Mouse (Mus musculus): ENCODE results near the gene Itgb4. TPM values are rescaled to one million over a fixed set of nuclear protein-coding genes. Genes with fewer than 3 reads are reported as not detected.

The Itgb4 gene
- polyA plus RNA-seq, 1 experiment from 2014 or later: 0.63 TPM

DNA sequence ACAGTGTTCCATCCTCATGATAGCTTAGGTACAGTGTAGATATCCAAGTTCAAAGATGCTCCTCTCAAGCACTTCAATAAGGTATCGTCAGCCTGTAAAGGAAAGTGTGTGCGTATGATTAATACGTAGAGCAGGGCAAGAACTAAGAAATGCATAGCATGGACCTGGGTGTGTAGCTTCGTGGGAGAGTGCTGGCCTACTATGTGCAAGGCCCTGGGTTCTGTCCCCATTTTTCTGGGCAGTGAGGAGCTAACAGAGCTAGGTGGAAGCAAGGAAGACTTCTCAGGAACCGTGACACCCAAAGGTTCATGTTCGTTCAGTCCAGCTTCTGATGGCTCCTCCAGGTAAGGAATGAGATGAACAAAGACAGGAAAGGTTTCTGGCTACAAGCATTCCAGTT, 70.7 kb downstream of the Itgb4 start:
- H3K4me1 ChIP-seq: no peaks in the 10 kb centered on the region
- no peak overlapping the region for H3K27ac ChIP-seq (replicated peaks)
- no peak for DNase-seq (ENCODE audit: low spot score)
- no peak overlapping the region for H3K4me3 ChIP-seq
- H3K9me3 ChIP-seq (replicated peaks): no peaks in the 10 kb centered on the region; the same call in 1 of the 2 replicates
- no peaks in the 10 kb centered on the region for H3K27me3 ChIP-seq (ENCODE audit: low read depth, poor library complexity, severe bottlenecking)
- WGBS: 94% methylated on average over 6 of the region's 6 CpGs
- H3K36me3 ChIP-seq: peaks cover 98% of the 10 kb centered on the region

DNA sequence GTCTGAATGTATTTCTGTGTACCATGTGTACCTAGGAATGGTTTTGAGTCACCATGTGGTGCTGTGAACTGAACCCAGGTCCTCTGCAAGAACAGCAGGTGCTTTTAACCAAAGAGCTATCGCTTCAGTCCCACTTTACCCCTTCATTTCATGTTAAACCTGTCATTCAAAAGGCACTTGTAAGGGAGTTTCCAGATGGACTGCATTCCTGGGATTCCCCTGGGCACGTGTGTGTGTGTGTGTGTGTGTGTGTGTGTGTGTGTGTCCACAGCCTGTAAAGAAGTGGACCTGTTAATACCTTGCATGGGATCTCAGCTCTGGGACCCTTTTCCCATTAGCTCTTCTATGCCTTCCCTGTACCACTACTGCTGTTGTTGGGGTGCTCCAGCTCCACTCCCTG, 75.1 kb downstream of the Itgb4 start:
- H3K9me3 ChIP-seq (replicated peaks): no peaks in the 10 kb centered on the region
- DNase-seq (ENCODE audit: low spot score): no peak
- no peaks in the 10 kb centered on the region for H3K4me1 ChIP-seq
- H3K36me3 ChIP-seq: peaks cover 100% of the 10 kb centered on the region
- no peak overlapping the region for H3K4me3 ChIP-seq
- no peak overlapping the region for H3K27ac ChIP-seq (replicated peaks)
- no peaks in the 10 kb centered on the region for H3K27me3 ChIP-seq (ENCODE audit: low read depth, poor library complexity, severe bottlenecking)
- 89% methylated on average over 2 of the region's 2 CpGs for WGBS

DNA sequence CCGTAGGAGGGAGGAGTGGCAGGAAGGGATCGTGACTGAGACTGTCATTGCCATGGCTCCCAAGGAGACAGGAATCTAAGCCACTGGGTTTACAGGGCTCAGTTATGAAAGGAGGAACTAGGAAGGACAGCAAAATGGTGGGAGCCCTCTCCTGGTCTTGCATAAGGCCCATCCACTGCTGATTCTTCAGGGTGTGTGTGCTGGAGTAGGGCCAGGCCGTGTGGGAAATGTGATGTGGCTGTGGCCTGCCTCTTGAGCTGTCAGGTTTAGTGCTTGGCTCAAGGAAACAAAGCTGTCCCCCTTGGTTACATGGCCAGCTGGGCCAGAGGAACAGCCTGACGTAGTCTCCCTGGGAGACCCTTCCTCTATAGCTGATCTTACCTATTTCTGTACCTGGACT, 75.7 kb downstream of the Itgb4 start:
- no peak overlapping the region for H3K27ac ChIP-seq (replicated peaks)
- no peak overlapping the region for H3K4me3 ChIP-seq
- no peaks in the 10 kb centered on the region for H3K9me3 ChIP-seq (replicated peaks)
- DNase-seq (ENCODE audit: low spot score): no peak
- H3K4me1 ChIP-seq: no peaks in the 10 kb centered on the region
- no peaks in the 10 kb centered on the region for H3K27me3 ChIP-seq (ENCODE audit: low read depth, poor library complexity, severe bottlenecking)
- WGBS: 89% methylated on average over 4 of the region's 4 CpGs
- peaks cover 100% of the 10 kb centered on the region for H3K36me3 ChIP-seq

DNA sequence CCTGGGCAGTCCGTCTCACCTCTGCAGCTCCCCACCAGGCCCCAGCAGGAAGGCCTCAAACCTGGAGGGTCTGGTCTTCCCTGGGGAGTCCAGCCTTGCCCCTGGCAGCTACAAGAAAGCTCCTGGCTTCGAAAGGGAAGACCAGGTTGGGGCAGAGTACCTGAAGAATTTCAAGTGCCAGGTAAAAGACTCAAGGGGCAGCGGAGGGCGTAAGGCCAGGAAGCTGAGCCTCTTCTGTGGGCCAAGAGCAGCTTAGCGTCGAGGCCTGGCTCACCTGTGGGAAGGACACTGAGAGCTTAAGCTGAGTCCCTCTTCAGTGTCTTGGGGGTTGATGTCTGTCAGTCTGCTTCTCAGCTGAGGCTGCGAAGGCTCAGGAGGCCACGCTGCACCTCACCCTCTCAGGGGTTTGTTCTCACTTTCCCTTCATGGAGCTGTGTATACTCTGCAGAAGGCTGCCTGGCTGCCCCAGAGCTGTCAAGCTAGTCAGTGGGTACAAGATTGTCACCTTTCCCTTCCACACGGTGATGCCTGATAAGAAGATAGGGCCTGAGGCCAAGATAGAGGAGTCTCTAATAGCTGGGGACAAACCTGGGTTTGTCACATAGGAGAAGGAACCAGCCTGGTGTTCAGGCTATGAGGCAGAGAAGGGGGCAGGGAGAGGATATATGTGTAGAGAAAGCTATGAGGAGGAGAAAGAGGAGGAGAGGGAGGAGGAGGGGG, 79.2 kb downstream of the Itgb4 start:
- Histone ChIP-seq H3K27ac (replicated peaks) (no peak overlapping the region), H3K27me3 (ENCODE audit: low read depth, poor library complexity, severe bottlenecking) (no peaks in the 10 kb centered on the region), H3K4me1 (no peaks in the 10 kb centered on the region), H3K9me3 (replicated peaks) (no peaks in the 10 kb centered on the region), H3K36me3 (peaks cover 100% of the 10 kb centered on the region), H3K4me3 (no peak overlapping the region)
- DNase-seq (ENCODE audit: low spot score): no peak
- 94% methylated on average over 9 of the region's 9 CpGs for WGBS

DNA sequence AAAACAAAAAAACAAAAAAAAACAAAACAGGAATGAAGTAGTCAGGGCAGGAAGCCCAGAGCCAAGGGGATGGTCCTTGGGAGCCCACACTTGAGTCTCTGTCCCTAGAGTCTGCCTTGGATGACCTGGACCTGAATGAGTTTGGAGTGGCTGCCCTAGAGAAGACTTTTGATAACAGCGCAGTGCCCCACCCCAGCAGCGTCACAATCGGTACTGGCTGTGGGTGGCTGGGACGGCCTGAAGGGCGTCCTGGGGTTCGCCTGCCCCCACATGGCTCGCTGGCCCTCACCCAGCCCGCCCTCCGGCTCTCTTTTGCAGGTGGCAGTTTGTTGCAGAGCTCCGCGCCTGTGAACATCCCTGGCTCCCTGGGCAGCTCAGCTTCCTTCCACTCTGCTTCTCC, 81.4 kb downstream of the Itgb4 start:
- no peaks in the 10 kb centered on the region for H3K27me3 ChIP-seq (ENCODE audit: low read depth, poor library complexity, severe bottlenecking)
- no peak overlapping the region for H3K4me3 ChIP-seq
- H3K4me1 ChIP-seq: no peaks in the 10 kb centered on the region
- no peaks in the 10 kb centered on the region for H3K9me3 ChIP-seq (replicated peaks)
- no peak overlapping the region for H3K27ac ChIP-seq (replicated peaks)
- WGBS: 91% methylated on average over 11 of the region's 11 CpGs
- DNase-seq (ENCODE audit: low spot score): no peak
- peaks cover 100% of the 10 kb centered on the region for H3K36me3 ChIP-seq

DNA sequence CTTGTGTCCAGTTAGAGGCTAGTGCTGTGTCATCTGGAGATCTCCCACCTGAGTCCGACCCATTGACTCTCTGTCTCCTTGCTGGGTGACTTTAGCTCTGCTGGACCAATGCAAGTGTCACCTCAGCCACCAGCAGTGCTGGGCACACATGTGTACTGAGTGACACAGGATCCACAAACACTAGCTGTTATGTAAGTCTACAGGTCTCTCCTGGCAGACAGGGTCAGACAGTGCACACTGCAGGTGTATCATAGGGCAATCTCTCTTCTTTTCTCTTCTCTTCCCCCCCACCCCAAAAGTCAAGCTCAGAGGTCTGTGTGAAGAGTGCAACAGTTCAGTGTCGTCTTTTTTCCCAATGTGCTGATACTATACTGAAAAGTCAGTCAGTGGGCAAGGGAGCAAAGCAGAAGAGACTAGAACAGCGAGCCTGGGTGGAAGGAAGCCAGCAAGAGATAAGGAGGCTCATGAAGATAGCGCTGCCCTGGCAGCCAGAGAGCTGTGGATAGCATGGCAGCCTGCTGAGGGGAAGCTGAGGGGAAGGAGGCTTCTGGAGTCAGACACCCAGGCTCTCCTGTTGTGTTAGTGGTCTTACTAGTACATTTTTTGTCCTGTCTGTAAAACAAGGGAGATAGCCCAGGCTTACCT, 82.8 kb downstream of the Itgb4 start:
- Histone ChIP-seq H3K36me3 (peaks cover 100% of the 10 kb centered on the region), H3K4me3 (no peak overlapping the region), H3K9me3 (replicated peaks) (no peaks in the 10 kb centered on the region), H3K4me1 (peaks cover 9% of the 10 kb centered on the region), H3K27ac (replicated peaks) (no peak overlapping the region), H3K27me3 (ENCODE audit: low read depth, poor library complexity, severe bottlenecking) (no peaks in the 10 kb centered on the region)
- DNase-seq (ENCODE audit: low spot score): no peak
- 89% methylated on average over 4 of the region's 4 CpGs for WGBS

Other genes starting within 250 kb of the Itgb4 start
- gene Tmem94, start 209.3 kb upstream of the Itgb4 start, polyA plus RNA-seq (2016; fragmentation: Nextera tagmentation; extraction: Ambion mirVana): 39.6 and 45.2 TPM in 2 replicates
- gene Caskin2, start 161.1 kb upstream of the Itgb4 start, polyA plus RNA-seq (2016; fragmentation: Nextera tagmentation; extraction: Ambion mirVana): 17.5 and 18.6 TPM in 2 replicates
- gene Tsen54, start 160.0 kb upstream of the Itgb4 start, polyA plus RNA-seq (2016; fragmentation: Nextera tagmentation; extraction: Ambion mirVana): 35.3 and 39.7 TPM in 2 replicates
- gene Llgl2, start 150.7 kb upstream of the Itgb4 start, polyA plus RNA-seq (2016; fragmentation: Nextera tagmentation; extraction: Ambion mirVana): 5.5 and 5.9 TPM in 2 replicates
- 0.12 and 0.21 TPM in 2 replicates for gene Myo15b, start 116.3 kb upstream of the Itgb4 start, polyA plus RNA-seq (2016; fragmentation: Nextera tagmentation; extraction: Ambion mirVana)
- 1.0 and 1.6 TPM in 2 replicates for gene Smim5, start 74.7 kb upstream of the Itgb4 start, polyA plus RNA-seq (2016; fragmentation: Nextera tagmentation; extraction: Ambion mirVana)
- 1.00 and 1.3 TPM in 2 replicates for gene Smim6, start 62.7 kb upstream of the Itgb4 start, polyA plus RNA-seq (2016; fragmentation: Nextera tagmentation; extraction: Ambion mirVana)
- 51.9 and 52.1 TPM in 2 replicates for gene Sap30bp, start 41.4 kb upstream of the Itgb4 start, polyA plus RNA-seq (2016; fragmentation: Nextera tagmentation; extraction: Ambion mirVana)
- gene Recql5, start 41.2 kb upstream of the Itgb4 start, polyA plus RNA-seq (2016; fragmentation: Nextera tagmentation; extraction: Ambion mirVana): 30.6 and 31.8 TPM in 2 replicates
- 161 and 210 TPM in 2 replicates for gene Galk1, start 38.0 kb downstream of the Itgb4 start, polyA plus RNA-seq (2016; fragmentation: Nextera tagmentation; extraction: Ambion mirVana)
- gene H3f3b, start 53.3 kb downstream of the Itgb4 start, polyA plus RNA-seq (2016; fragmentation: Nextera tagmentation; extraction: Ambion mirVana): 1,512 and 1,693 TPM in 2 replicates
- gene Unk, start 55.6 kb downstream of the Itgb4 start, polyA plus RNA-seq (2016; fragmentation: Nextera tagmentation; extraction: Ambion mirVana): 46.4 and 52.2 TPM in 2 replicates
- gene Unc13d, start 103.3 kb downstream of the Itgb4 start, polyA plus RNA-seq (2016; fragmentation: Nextera tagmentation; extraction: Ambion mirVana): 2.5 and 3.1 TPM in 2 replicates
- gene Wbp2, start 112.3 kb downstream of the Itgb4 start, polyA plus RNA-seq (2016; fragmentation: Nextera tagmentation; extraction: Ambion mirVana): 91.8 and 109 TPM in 2 replicates
- gene Trim47, start 152.5 kb downstream of the Itgb4 start, polyA plus RNA-seq (2016; fragmentation: Nextera tagmentation; extraction: Ambion mirVana): 2.7 TPM in 2 replicates
- gene Trim65, start 156.4 kb downstream of the Itgb4 start, polyA plus RNA-seq (2016; fragmentation: Nextera tagmentation; extraction: Ambion mirVana): 1.4 and 1.8 TPM in 2 replicates
- 113 TPM in 2 replicates for gene Mrpl38, start 164.2 kb downstream of the Itgb4 start, polyA plus RNA-seq (2016; fragmentation: Nextera tagmentation; extraction: Ambion mirVana)
- 58.9 and 71.0 TPM in 2 replicates for gene Fbf1, start 193.5 kb downstream of the Itgb4 start, polyA plus RNA-seq (2016; fragmentation: Nextera tagmentation; extraction: Ambion mirVana)
- gene Ten1, start 224.1 kb downstream of the Itgb4 start, polyA plus RNA-seq (2016; fragmentation: Nextera tagmentation; extraction: Ambion mirVana): 57.2 and 60.8 TPM in 2 replicates
- 21.2 and 26.3 TPM in 2 replicates for gene Acox1, start 224.3 kb downstream of the Itgb4 start, polyA plus RNA-seq (2016; fragmentation: Nextera tagmentation; extraction: Ambion mirVana)